Mouse (Mus musculus) ES-Bruce4 (cell line): ENCODE data around the gene Zfp654.

Source experiments
- CTCF ChIP-seq: IDR thresholded peaks from one replicate; pipeline ENCODE4 v1.8.1; 2011; ENCODE audit warnings: low read depth, low read length
- POLR2A ChIP-seq: IDR thresholded peaks from one replicate; pipeline ENCODE4 v1.8.1; 2011; ENCODE audit warnings: low read length; ENCODE audit not compliant: insufficient read depth

- TF ChIP-seq POLR2A (no peak), CTCF (no peak)
Measured at GRCm38 (mm10) chr16:64879735-64880134, 28.3 kb upstream of the Zfp654 start.
